Mouse (Mus musculus): Measurements from ENCODE around the gene Rpusd3.

The Rpusd3 gene

DNA sequence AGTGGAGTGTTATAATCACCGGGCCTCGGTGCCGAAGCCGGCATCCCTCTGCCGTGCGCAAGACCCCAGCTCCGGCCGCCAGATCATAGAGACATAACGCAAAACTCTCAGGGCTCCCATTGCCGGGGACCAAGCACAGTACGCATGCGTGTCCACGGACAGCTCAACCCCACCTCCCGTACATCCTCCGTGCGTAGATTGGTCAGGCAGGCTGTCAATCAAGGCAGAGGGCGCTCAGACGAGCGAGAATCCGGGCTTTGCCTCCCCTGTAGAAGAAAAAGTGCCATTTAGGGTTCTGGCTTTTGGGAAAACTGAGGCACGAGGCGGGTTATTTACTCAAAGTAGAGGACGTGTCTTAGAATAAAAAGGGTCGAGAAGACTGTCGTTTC is at the start of gene Rpusd3:
Rpusd3 (minus strand) TSS at position 142 of the 389 bp plus-strand sequence.
- peak; percentile 92 for DNase-seq (ENCODE audit: low spot score in 2 of 2)

DNA sequence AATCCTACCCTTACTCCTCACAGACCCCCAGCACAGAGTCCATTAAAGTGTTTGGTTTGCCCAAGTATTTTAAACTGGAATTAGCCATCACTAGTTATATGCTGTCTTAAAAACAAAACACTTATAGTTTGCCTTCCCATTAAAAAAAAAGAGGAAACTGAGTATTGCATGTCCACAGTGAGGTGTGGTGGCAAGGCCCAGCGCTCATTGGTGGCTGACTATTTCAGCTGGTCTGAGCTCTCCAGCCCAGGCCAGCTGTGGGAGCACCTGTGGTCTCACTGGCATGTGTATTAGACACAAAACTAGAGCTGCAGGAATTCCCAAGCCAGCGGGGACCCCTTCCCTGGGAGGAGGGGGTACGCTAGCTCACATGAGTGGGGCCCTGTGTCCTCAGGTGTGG is 49.4 kb upstream of the Rpusd3 start:
- DNase-seq (ENCODE audit: low spot score in 2 of 2) = no peak

DNA sequence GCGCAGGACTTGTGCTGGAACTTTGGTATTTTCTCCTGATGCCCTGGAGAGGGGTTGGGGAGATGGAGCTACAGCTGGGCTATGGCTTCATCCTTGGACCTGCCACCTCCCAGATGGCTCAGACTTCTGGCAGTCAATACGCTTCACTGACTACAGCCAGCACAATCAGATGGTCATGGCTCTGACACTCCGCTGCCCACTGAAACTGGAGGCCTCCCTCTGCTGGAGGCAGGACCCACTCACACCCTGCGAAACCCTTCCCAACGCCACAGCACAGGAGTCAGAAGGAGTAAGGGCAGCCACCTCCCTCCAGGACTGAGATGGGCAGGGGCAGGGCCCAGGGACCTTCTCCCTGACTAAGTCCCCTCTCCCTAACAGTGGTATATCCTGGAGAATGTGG is 46.5 kb upstream of the Rpusd3 start:
- DNase-seq (ENCODE audit: low spot score in 2 of 2) = no peak

- DNase-seq (ENCODE audit: low spot score in 2 of 2) = no peak
Measured at GRCm38 (mm10) chr6:113464040-113464439, 44.9 kb upstream of the Rpusd3 start.

DNA sequence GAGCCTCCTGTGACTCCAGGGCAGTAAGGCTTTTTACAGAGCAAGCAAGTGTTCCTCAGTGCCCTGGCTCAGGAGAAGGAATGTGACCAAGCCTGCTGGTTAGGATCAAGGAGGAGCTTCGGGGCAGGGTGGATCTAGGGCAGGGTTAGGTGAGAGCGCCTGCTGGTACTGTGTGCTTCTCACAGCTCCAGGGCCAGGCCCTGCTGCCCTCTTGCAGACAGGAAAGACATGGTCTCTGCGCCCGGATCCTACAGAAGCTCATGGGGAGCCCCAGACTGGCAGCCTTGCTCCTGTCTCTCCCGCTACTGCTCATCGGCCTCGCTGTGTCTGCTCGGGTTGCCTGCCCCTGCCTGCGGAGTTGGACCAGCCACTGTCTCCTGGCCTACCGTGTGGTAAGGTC is 39.5 kb upstream of the Rpusd3 start:
- no peak for DNase-seq (ENCODE audit: low spot score in 2 of 2)

DNA sequence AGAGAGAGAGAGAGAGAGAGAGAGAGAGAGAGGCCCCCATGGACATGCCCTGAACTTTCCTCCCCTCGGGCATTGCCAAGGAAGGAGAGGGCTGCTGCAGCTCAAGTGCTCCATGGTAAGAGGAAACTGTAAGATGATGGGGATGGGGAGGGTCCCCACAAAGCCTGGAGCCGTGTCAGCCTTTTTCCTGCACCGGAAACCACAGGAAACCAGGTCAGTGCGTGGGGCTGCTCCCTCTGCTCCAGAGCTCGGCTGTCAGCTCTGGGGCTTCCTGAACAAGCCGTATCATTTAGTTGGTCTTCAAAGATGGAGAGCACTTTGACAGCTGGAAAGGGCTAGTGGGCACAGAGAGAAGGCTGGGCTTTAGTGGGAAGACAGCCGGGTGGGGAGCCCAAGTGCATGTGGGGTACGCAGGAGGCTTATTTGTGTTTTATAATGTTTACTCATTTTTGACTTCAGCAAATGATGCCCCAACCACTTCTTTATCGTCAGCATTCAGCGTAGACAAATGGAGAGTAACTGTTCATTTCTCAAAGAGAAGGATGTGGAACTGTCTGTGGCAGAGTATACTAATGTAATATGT is 38.9 kb upstream of the Rpusd3 start, which contains the start of gene Il17re:
Il17re (plus strand) TSS at position 533 of the 583 bp plus-strand sequence.
- DNase-seq (ENCODE audit: low spot score in 2 of 2) = no peak

GRCm38 (mm10) chr6:113455007-113455406 is 35.9 kb upstream of the Rpusd3 start:
- no peak for DNase-seq (ENCODE audit: low spot score in 2 of 2)

GRCm38 (mm10) chr6:113451839-113452238 is 32.7 kb upstream of the Rpusd3 start:
- DNase-seq (ENCODE audit: low spot score in 2 of 2) = no peak

DNA sequence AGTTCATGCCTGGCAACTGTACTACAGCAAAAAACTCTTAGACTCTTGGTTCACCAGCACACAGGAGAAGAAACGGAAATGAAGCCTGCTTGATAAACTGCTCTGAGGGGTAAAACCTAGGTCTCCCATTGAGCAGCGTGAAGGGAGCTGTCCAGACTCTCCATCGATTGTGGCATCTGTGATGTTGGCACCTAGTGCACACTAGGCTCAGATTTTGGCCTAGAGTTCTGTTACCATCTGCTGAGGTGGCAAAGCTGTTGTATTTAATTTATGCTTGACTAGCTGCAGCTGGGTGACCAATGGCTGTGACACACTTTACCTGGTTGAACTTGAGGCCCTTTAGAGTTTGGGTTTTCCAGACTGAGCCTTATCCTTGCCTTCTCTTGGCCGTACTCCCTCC is 28.5 kb upstream of the Rpusd3 start:
- no peak for DNase-seq (ENCODE audit: low spot score in 2 of 2)

GRCm38 (mm10) chr6:113444207-113444965 is 25.2 kb upstream of the Rpusd3 start:
- no peak for DNase-seq (ENCODE audit: low spot score in 2 of 2)

DNA sequence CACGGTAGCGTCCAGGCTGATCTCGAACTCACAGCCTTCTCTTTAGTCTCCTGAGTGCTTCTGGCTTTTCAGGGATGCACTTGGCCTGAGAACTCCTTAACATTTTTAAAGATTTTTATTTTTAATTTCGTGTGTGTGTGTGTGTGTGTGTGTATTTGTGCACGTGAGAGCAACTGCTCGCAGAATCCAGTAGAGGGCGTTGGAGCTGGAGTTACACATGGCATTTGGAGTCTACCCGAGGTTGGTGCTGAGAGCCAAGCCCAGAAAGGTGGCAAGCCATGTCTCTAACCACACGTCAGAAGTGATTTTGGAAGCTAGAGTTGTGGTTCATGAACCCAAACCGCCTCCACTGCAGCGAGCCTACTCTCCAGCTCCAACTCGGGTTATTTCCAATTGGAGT is 24.0 kb upstream of the Rpusd3 start:
- DNase-seq (ENCODE audit: low spot score in 2 of 2) = no peak

DNA sequence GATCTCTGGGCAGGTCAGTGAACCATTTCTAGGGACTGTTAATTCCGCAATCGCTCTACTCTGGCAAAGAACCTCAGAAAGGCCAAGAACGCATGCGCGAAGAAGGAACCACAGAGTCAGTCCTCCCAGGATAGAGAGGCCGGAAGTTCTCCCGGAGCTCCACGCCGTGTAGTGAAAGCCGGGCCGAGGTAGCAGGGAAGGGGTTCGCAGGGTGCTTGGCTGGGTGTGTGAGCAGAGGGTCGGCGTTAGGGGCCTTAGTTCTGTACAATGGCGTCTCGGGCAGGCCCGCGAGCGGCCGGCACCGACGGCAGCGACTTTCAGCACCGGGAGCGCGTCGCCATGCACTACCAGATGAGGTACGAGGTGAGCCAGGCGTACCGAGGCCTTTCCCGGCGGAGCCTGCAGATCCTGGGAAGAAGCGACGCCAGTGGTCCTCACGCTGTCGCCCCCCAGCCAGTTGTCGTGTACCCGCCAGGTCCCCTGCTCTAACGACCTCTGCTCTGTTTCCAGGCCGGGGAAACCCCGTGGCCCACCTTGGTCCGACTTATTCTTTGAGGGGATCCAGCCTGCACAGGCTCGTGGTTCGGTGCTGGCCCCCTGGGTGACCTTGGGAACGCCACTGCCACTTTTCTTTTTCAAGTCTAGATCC is 23.4 kb upstream of the Rpusd3 start, which contains the start of gene Jagn1:
Jagn1 (plus strand) TSS at position 128 of the 649 bp plus-strand sequence.
- peak; percentile 84 to 87 for DNase-seq (ENCODE audit: low spot score in 2 of 2)

DNA sequence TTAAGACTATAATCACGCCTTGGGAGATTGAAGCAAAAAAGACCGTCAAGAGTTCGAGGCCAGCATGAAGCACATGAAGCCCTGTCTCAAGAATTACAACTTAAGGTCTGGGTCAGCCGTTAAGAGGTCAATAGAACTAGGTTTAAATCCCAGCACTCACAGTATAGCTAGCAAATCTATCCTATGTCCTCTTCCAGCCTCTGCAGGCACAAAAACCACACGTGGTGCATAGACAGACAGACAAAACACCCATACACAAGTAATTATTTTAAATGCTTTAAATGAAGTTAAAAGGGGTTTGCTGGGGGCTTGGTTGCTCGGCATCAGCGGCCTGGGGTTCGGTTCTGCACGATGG is 22.9 kb upstream of the Rpusd3 start:
- DNase-seq (ENCODE audit: low spot score in 2 of 2) = no peak

DNA sequence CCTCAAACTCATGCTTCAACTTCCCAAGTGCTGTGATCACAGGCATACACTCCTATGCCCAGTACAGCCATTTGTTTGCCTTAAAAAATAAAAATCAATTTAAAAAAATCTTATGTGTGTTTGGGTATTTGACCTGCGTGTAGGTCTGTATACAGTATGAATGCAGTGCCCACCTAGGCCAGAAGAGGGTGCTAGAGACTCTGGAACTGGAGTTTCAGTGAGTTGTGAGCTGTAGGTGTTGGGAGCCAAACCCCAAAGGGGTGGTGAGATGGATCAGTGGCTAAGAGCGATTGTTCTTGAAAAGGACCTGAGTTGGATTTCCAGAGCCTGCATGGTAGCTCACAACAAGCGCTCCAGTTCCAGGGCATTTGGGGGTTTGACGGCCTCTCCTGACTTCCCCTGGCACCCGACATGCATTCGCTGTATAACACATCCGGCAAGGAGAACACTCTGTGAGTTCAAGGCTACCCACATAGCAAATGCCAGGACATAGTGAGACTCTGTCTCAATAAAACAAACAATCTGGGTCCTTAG is 22.1 kb upstream of the Rpusd3 start:
- peak; percentile 29 to 40 for DNase-seq (ENCODE audit: low spot score in 2 of 2)

- no peak for DNase-seq (ENCODE audit: low spot score in 2 of 2)
Measured at GRCm38 (mm10) chr6:113440686-113441085, 21.5 kb upstream of the Rpusd3 start.

DNA sequence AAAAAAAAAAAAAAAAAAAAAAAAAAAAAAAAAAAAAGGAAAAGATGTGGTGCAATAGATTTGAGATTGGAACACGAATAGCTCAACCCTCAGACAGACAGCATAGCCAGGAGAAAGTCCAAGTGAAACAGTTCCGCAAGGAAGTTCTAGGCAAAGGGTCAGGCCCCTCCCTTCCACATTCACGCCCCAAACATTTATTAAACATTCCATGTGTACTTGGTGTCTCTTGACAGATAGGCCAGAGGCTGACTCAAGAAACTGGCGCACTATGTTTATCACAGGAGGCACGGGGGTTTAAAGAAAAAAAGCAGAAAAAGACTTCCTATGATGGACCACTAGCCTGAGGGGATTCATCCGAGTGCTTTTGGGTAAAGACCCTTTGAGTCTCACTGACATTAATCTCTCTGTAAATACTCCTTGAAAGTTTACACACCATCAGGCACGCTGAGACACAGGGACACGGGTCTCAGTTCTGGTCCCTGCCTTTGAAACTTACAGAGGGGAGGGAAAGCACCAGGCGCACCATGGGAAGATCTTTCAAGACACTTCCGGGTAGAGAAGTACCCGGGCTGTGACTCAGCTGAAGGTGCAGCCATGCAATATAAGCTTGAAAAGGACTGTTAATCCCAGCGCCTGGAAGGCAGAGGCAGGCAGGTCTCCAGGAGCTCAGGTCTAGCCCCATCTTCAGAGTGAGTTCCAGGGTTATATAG is 19.7 kb upstream of the Rpusd3 start:
- no peak for DNase-seq (ENCODE audit: low spot score in 2 of 2)

DNA sequence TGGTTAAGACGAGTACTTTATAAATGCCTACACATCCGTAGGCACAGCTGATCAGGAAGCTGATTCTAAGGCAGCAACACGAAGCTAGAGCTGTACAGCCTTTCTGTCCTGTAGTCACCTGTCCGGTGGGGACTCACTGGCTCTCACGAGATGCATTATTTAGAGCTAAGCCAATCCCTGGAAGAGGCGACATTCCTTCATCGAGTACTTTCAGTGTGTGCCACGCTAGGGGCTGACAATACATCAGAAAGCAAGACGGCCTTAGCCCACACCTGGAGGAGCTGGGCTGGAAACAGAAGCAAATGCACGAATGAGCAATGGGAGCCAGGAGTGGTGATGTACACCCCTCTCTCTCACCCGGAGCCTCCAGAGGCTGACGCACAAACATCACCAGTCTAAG is 18.0 kb upstream of the Rpusd3 start:
- DNase-seq (ENCODE audit: low spot score in 2 of 2) = no peak

- DNase-seq (ENCODE audit: low spot score in 2 of 2) = no peak
Measured at GRCm38 (mm10) chr6:113435664-113436205, 16.6 kb upstream of the Rpusd3 start, which contains the start of gene Cidec. Gene Cidec, minus strand, starts transcription at chr6:113435760.

- DNase-seq (ENCODE audit: low spot score in 2 of 2) = no peak
Measured at GRCm38 (mm10) chr6:113434691-113435090, 15.6 kb upstream of the Rpusd3 start.

DNA sequence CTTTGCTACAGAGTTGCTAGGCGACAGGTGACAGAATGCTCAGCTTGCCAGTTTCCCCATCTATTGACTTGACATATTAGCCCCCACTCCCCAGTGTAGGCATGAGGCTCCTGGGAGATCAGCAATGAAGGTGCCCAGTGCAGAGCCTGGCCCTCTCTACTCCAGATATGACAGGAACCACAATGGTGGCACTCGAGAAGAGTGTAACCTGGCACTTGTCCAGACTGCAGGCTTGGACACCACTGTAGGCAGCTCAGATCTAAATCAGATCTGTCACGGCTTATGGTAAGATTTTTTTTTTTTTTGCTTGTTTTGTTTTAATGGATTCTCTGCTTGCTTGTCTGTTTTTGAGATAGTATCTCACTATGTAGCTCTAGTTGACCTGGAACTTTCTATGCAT is 14.5 kb upstream of the Rpusd3 start:
- no peak for DNase-seq (ENCODE audit: low spot score in 2 of 2)

GRCm38 (mm10) chr6:113431801-113432200 is 12.7 kb upstream of the Rpusd3 start:
- DNase-seq (ENCODE audit: low spot score in 2 of 2) = no peak

- no peak for DNase-seq (ENCODE audit: low spot score in 2 of 2)
Measured at GRCm38 (mm10) chr6:113430846-113431245, 11.7 kb upstream of the Rpusd3 start.
